Mouse (Mus musculus): ENCODE measurements around the gene Kcnq1.

GRCm38 (mm10) chr7:143463865-143464415 lies 357.8 kb downstream of the Kcnq1 start:
- peak; percentile 90 for TF ChIP-seq CTCF (IDR thresholded peaks at IDR 0.05; ENCODE audit: low read depth)
- no peak for TF ChIP-seq EP300 (optimal IDR thresholded peaks at IDR 0.05)
